Mouse (Mus musculus) layer of hippocampus, postnatal 14 days (tissue): Measurements from ENCODE around the gene Adra1d. TPM values are rescaled to one million over a fixed set of nuclear protein-coding genes. Genes with fewer than 3 reads are reported as not detected.

Experiments
- DNase-seq, 2 experiments: peaks; one replicate each; pipeline ENCODE4 v3.0.0; 2021 to 2022; ENCODE audit warnings: low spot score in 2 of 2, mixed read lengths in 1 of 2
- total RNA-seq, 2 experiments: library from RNA; stranded (reverse); gene quantifications; 2 replicates each; pipeline ENCODE4 v1.2.3; 2021

Gene Adra1d
- total RNA-seq, 2 experiments from 2014 or later = 81.9 to 84.1 TPM

GRCm38 (mm10) chr2:131497224-131497856, 64.7 kb downstream of the Adra1d start:
- DNase-seq = no peak

GRCm38 (mm10) chr2:131496125-131496820, 65.8 kb downstream of the Adra1d start:
- no peak for DNase-seq

Other genes with a start within 250 kb of the Adra1d start
- gene Rnf24, start 209.4 kb downstream of the Adra1d start, total RNA-seq = 10 to 100 TPM; 25.5 to 29.1 TPM
- gene Smox, start 70.8 kb downstream of the Adra1d start, total RNA-seq = 10 to 100 TPM; 82.6 to 94.8 TPM